Mouse (Mus musculus): ENCODE results near the gene Vps51. TPM values are rescaled to one million over a fixed set of nuclear protein-coding genes. Genes with fewer than 3 reads are reported as not detected.

Vps51 gene
- polyA plus RNA-seq, 1 experiment = 47.4 TPM

DNA sequence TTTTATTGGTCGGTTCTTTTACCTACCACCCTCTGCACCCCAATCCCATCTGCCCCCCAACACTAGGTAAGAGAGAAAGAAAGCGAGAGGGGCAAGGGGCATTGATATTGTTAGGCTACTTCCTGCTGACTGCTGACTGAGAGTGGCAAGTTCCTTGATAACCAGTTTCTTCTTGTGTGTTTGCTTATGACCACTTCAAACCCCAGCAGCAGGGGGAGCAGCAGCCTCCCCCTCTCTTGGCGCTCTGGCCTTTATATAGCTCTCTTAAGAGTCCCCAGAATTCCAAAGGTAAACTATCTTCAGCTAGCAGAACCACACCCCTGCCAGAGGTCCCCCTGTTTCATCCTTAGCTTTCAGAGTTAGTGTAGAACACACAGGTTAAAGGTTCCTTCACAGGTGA lies 56.8 kb downstream of the Vps51 start:
- H3K9me3 ChIP-seq (replicated peaks; ENCODE audit: control insufficient read depth, insufficient read depth, low read length, poor library complexity, severe bottlenecking) = no peaks in the 10 kb centered on the region
- TF ChIP-seq CTCF (IDR thresholded peaks at IDR 0.05; ENCODE audit: low read depth, low read length) = no peak
- no peak for TF ChIP-seq EP300 (IDR thresholded peaks at IDR 0.05; ENCODE audit: insufficient read depth, low read depth, low read length)
- no peak for TF ChIP-seq POLR2A (IDR thresholded peaks at IDR 0.05; ENCODE audit: insufficient read depth, low read length)
- no peaks in the 10 kb centered on the region for H3K36me3 ChIP-seq (ENCODE audit: control insufficient read depth, insufficient read depth, low read length, poor library complexity, severe bottlenecking)
- H3K27ac ChIP-seq (ENCODE audit: insufficient read depth, low read length) = no peak overlapping the region
- H3K4me3 ChIP-seq (ENCODE audit: low read depth, low read length) = no peak overlapping the region
- H3K27me3 ChIP-seq (ENCODE audit: control insufficient read depth, insufficient read depth, low read length, poor library complexity, severe bottlenecking) = no peaks in the 10 kb centered on the region
- H3K9ac ChIP-seq (ENCODE audit: low read depth, poor library complexity, severe bottlenecking) = no peak overlapping the region
- H3K4me1 ChIP-seq (ENCODE audit: control insufficient read depth, insufficient read depth, low read length) = no peaks in the 10 kb centered on the region

DNA sequence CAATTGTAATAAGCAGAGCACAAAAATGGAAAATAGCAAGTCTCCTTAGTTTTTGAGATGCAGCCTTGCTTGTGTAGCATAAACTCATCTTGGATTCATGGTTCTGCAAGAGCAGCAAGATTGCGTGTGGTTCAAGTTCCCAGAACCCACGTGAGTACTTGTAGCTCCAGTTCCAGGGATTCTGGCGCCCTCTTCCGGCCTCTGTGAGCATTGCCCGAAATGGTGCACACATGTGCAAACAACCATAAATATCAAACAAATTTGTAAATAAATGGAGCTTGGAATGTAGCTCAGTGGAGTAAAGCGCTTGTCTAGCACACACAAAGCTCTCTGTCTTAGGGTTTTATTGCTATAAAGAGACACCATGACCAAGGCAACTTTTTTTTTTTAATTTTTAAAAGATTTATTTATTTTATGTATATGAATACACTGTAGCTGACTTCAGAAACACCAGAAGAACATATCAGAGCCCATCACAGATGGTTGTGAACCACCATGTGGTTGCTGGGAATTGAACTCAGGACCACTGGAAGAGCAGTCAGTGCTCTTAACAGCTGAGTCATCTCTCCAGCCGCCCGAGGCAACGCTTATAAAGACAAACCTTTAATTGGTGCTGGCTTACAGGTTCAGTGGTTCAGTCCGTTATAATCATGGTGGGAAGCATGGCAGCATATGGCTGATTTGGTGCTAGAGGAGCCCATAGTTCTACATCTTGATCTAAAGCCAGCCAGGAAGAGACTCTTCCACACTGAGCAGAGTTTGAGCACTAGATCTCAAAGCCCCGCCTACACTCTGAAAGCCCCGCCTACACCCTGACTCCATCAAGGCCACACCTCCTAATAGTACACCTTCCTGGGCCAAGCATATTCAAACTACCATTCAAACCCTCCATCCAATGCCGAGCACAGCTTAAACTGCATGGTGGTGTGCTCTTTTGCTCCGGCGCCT lies 58.6 kb downstream of the Vps51 start:
- TF ChIP-seq CTCF (IDR thresholded peaks at IDR 0.05; ENCODE audit: low read depth, low read length) (peak; percentile 96), EP300 (IDR thresholded peaks at IDR 0.05; ENCODE audit: insufficient read depth, low read depth, low read length) (peak; percentile 70), POLR2A (IDR thresholded peaks at IDR 0.05; ENCODE audit: insufficient read depth, low read length) (peak; percentile 69)
- Histone ChIP-seq H3K36me3 (ENCODE audit: control insufficient read depth, insufficient read depth, low read length, poor library complexity, severe bottlenecking) (no peaks in the 10 kb centered on the region), H3K27ac (ENCODE audit: insufficient read depth, low read length) (peak overlapping the region; percentile 66; the same call in 1 of the 2 replicates), H3K4me3 (ENCODE audit: low read depth, low read length) (peak overlapping the region; percentile 69), H3K4me1 (ENCODE audit: control insufficient read depth, insufficient read depth, low read length) (no peaks in the 10 kb centered on the region), H3K9ac (ENCODE audit: low read depth, poor library complexity, severe bottlenecking) (peak overlapping the region; percentile 46), H3K27me3 (ENCODE audit: control insufficient read depth, insufficient read depth, low read length, poor library complexity, severe bottlenecking) (no peaks in the 10 kb centered on the region), H3K9me3 (replicated peaks; ENCODE audit: control insufficient read depth, insufficient read depth, low read length, poor library complexity, severe bottlenecking) (no peaks in the 10 kb centered on the region)

Other genes with a start within 250 kb of the Vps51 start
- gene Frmd8, start 202.0 kb downstream of the Vps51 start, polyA plus RNA-seq (2011; ENCODE audit: insufficient read depth, insufficient read length, low read depth, missing spikeins) = 26.3 and 33.1 TPM in 2 replicates
- gene Slc25a45, start 199.4 kb downstream of the Vps51 start, polyA plus RNA-seq (2011; ENCODE audit: insufficient read depth, insufficient read length, low read depth, missing spikeins) = 0.46 and 0.48 TPM in 2 replicates
- 1.9 and 3.6 TPM in 2 replicates for gene Tigd3, start 183.1 kb downstream of the Vps51 start, polyA plus RNA-seq (2011; ENCODE audit: insufficient read depth, insufficient read length, low read depth, missing spikeins)
- gene Dpf2, start 164.2 kb downstream of the Vps51 start, polyA plus RNA-seq (2011; ENCODE audit: insufficient read depth, insufficient read length, low read depth, missing spikeins) = 129 and 137 TPM in 2 replicates
- gene Cdc42ep2, start 152.4 kb downstream of the Vps51 start, polyA plus RNA-seq (2011; ENCODE audit: insufficient read depth, insufficient read length, low read depth, missing spikeins) = 0.93 and 1.5 TPM in 2 replicates
- 95.9 and 97.3 TPM in 2 replicates for gene Pola2, start 113.0 kb downstream of the Vps51 start, polyA plus RNA-seq (2011; ENCODE audit: insufficient read depth, insufficient read length, low read depth, missing spikeins)
- not detected in 2 replicates for gene Slc22a20, start 91.1 kb downstream of the Vps51 start, polyA plus RNA-seq (2011; ENCODE audit: insufficient read depth, insufficient read length, low read depth, missing spikeins)
- gene Capn1, start 61.3 kb downstream of the Vps51 start, polyA plus RNA-seq (2011; ENCODE audit: insufficient read depth, insufficient read length, low read depth, missing spikeins) = 21.8 and 25.2 TPM in 2 replicates
- gene Syvn1, start 30.7 kb downstream of the Vps51 start, polyA plus RNA-seq (2011; ENCODE audit: insufficient read depth, insufficient read length, low read depth, missing spikeins) = 16.4 and 18.6 TPM in 2 replicates
- 44.9 and 65.1 TPM in 2 replicates for gene Mrpl49, start 19.4 kb downstream of the Vps51 start, polyA plus RNA-seq (2011; ENCODE audit: insufficient read depth, insufficient read length, low read depth, missing spikeins)
- 1,239 and 1,271 TPM in 2 replicates for gene Fau, start 19.4 kb downstream of the Vps51 start, polyA plus RNA-seq (2011; ENCODE audit: insufficient read depth, insufficient read length, low read depth, missing spikeins)
- gene Znhit2, start 16.0 kb downstream of the Vps51 start, polyA plus RNA-seq (2011; ENCODE audit: insufficient read depth, insufficient read length, low read depth, missing spikeins) = 6.5 and 8.9 TPM in 2 replicates
- gene Tm7sf2, start 8.9 kb downstream of the Vps51 start, polyA plus RNA-seq (2011; ENCODE audit: insufficient read depth, insufficient read length, low read depth, missing spikeins) = 19.1 and 25.8 TPM in 2 replicates
- gene Tmem262, start 2.8 kb upstream of the Vps51 start, polyA plus RNA-seq (2011; ENCODE audit: insufficient read depth, insufficient read length, low read depth, missing spikeins) = not detected in 2 replicates
- not detected in 2 replicates for gene Gm28374, start 5.0 kb upstream of the Vps51 start, polyA plus RNA-seq (2011; ENCODE audit: insufficient read depth, insufficient read length, low read depth, missing spikeins)
- gene Zfpl1, start 7.7 kb upstream of the Vps51 start, polyA plus RNA-seq (2011; ENCODE audit: insufficient read depth, insufficient read length, low read depth, missing spikeins) = 34.2 and 49.7 TPM in 2 replicates
- 47.7 and 50.5 TPM in 2 replicates for gene Cdca5, start 7.8 kb upstream of the Vps51 start, polyA plus RNA-seq (2011; ENCODE audit: insufficient read depth, insufficient read length, low read depth, missing spikeins)
- 5.9 and 6.3 TPM in 2 replicates for gene AC131692.1, start 17.2 kb upstream of the Vps51 start, polyA plus RNA-seq (2011; ENCODE audit: insufficient read depth, insufficient read length, low read depth, missing spikeins)
- 2.9 and 3.5 TPM in 2 replicates for gene Naaladl1, start 28.6 kb upstream of the Vps51 start, polyA plus RNA-seq (2011; ENCODE audit: insufficient read depth, insufficient read length, low read depth, missing spikeins)
- 13.5 and 17.6 TPM in 2 replicates for gene Sac3d1, start 41.4 kb upstream of the Vps51 start, polyA plus RNA-seq (2011; ENCODE audit: insufficient read depth, insufficient read length, low read depth, missing spikeins)
- 8.6 and 10.0 TPM in 2 replicates for gene Snx15, start 51.1 kb upstream of the Vps51 start, polyA plus RNA-seq (2011; ENCODE audit: insufficient read depth, insufficient read length, low read depth, missing spikeins)
- not detected in 2 replicates for gene Batf2, start 63.8 kb upstream of the Vps51 start, polyA plus RNA-seq (2011; ENCODE audit: insufficient read depth, insufficient read length, low read depth, missing spikeins)
- gene Arl2, start 64.3 kb upstream of the Vps51 start, polyA plus RNA-seq (2011; ENCODE audit: insufficient read depth, insufficient read length, low read depth, missing spikeins) = 38.7 and 40.4 TPM in 2 replicates
- not detected in 2 replicates for gene Majin, start 107.2 kb upstream of the Vps51 start, polyA plus RNA-seq (2011; ENCODE audit: insufficient read depth, insufficient read length, low read depth, missing spikeins)
- 1.0 TPM in 1 of 2 replicates, not detected in the other for gene Gpha2, start 149.1 kb upstream of the Vps51 start, polyA plus RNA-seq (2011; ENCODE audit: insufficient read depth, insufficient read length, low read depth, missing spikeins)
- 12.2 and 17.1 TPM in 2 replicates for gene Ppp2r5b, start 158.6 kb upstream of the Vps51 start, polyA plus RNA-seq (2011; ENCODE audit: insufficient read depth, insufficient read length, low read depth, missing spikeins)
- 10.9 and 11.1 TPM in 2 replicates for gene Atg2a, start 164.4 kb upstream of the Vps51 start, polyA plus RNA-seq (2011; ENCODE audit: insufficient read depth, insufficient read length, low read depth, missing spikeins)
- 81.0 and 81.6 TPM in 2 replicates for gene Ehd1, start 199.5 kb upstream of the Vps51 start, polyA plus RNA-seq (2011; ENCODE audit: insufficient read depth, insufficient read length, low read depth, missing spikeins)
- gene Cdc42bpg, start 229.2 kb upstream of the Vps51 start, polyA plus RNA-seq (2011; ENCODE audit: insufficient read depth, insufficient read length, low read depth, missing spikeins) = 57.7 and 60.5 TPM in 2 replicates

Measured in ES-Bruce4 (cell line).